Mouse (Mus musculus) heart, adult 2 months (tissue): ENCODE results near the gene Mag. TPM values are rescaled to one million over a fixed set of nuclear protein-coding genes. Genes with fewer than 3 reads are reported as not detected.
"Not testable (repeated sequence)": the region's sequence is repeated elsewhere in the genome, so short reads cannot be mapped to it uniquely, and the experiment has no call there.

ENCODE experiments used
- DNase-seq, 2 experiments: peaks; one replicate each; pipeline ENCODE4 v3.0.0; 2021
- H3K27ac ChIP-seq: fragments of 200-600 bp; 2 replicates; pipeline ENCODE4 v1.8.1; 2022
- H3K27me3 ChIP-seq: fragments of 200-500 bp; 2 replicates; pipeline ENCODE4 v1.6.1; 2012; ENCODE audit warnings: mild to moderate bottlenecking, low read length, inconsistent platforms, mixed read lengths; ENCODE audit not compliant: control insufficient read depth, insufficient read depth
- H3K36me3 ChIP-seq: fragments of 200-500 bp; 2 replicates; pipeline ENCODE4 v1.6.1; 2012; ENCODE audit warnings: low read length, inconsistent platforms; ENCODE audit not compliant: control insufficient read depth, insufficient read depth
- H3K4me1 ChIP-seq: fragments of 200-500 bp; 2 replicates; pipeline ENCODE4 v1.6.1; 2011; ENCODE audit warnings: low read length; ENCODE audit not compliant: control insufficient read depth, insufficient read depth
- H3K4me3 ChIP-seq: fragments of 200-600 bp; 2 replicates; pipeline ENCODE4 v1.8.1; 2022
- H3K79me2 ChIP-seq: fragments of 200-500 bp; replicated peaks from 2 replicates; pipeline ENCODE4 v1.6.1; 2012; ENCODE audit warnings: mild to moderate bottlenecking, inconsistent platforms, low read length, moderate library complexity, mixed read lengths; ENCODE audit not compliant: control insufficient read depth, insufficient read depth
- H3K9ac ChIP-seq: fragments of 200-500 bp; 2 replicates; pipeline ENCODE4 v1.6.1; 2012; ENCODE audit warnings: low read depth, mild to moderate bottlenecking, control low read depth, inconsistent platforms, low read length, mixed read lengths
- CTCF ChIP-seq: fragments of 200-600 bp; IDR thresholded peaks from 2 replicates; pipeline ENCODE4 v1.8.1; 2022; ENCODE audit warnings: antibody characterized with exemption, mild to moderate bottlenecking, moderate library complexity
- EP300 ChIP-seq: fragments of 200-500 bp; IDR thresholded peaks from 2 replicates; pipeline ENCODE4 v1.6.1; 2011; ENCODE audit warnings: low read depth, low read length, control low read depth; ENCODE audit not compliant: insufficient read depth
- POLR2A ChIP-seq: fragments of 200-500 bp; IDR thresholded peaks from 2 replicates; pipeline ENCODE4 v1.6.1; 2011; ENCODE audit warnings: mild to moderate bottlenecking, low read depth, low read length, control low read depth; ENCODE audit not compliant: insufficient read depth
- WGBS: fragments of 180-500 bp; shearing (Covaris S2); methylation state at CpG from one replicate; pipeline ENCODE4 v1.1.7; 2018; 5-methylcytosine and 5-hydroxymethylcytosine counted together
- intact Hi-C: fragments of 180-260 bp; cut with DNase I; formaldehyde crosslinking; loops from one replicate; pipeline ENCODE4 v1.15.1; 2025
- polyA plus RNA-seq: library from polyadenylated mRNA; depleted of rRNA; stranded (reverse); fragments of >200 nt; gene quantifications from 2 replicates; pipeline ENCODE4 v1.2.3, GENCODE M21; 2012
- total RNA-seq, 2 experiments: library from RNA; stranded (reverse); gene quantifications; 2 replicates each; pipeline ENCODE4 v1.2.3; 2021

Gene Mag
- total and polyA plus RNA-seq, 3 experiments, result 0.27 TPM; not detected in 2

DNA sequence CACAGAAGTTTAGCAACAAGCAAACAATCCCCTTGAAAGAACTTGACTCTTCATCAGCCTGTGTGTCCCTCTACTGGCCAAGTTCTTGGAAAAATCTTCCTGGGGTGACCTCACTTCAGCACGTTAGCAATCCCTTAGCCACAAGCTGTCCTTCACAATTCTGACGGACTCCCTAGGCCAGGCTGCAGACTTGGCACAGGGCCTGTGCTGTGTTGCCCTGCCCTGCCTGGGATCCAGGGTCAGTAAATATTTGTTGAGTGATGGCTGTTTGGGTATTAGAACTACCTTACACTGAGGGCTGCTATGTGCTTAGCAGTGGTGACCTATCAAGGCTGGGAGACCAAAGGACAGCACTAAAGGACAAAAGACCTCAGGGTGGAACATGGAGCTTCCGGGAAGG is 39.4 kb upstream of the Mag start:
- Histone ChIP-seq H3K79me2 (no peaks in the 10 kb centered on the region), H3K36me3 (no peaks in the 10 kb centered on the region), H3K4me1 (peaks cover 4% of the 10 kb centered on the region), H3K4me3 (no peak overlapping the region), H3K27me3 (no peaks in the 10 kb centered on the region), H3K9ac (no peak overlapping the region), H3K27ac (no peak overlapping the region)
- intact Hi-C loops, result loop anchor here (10.0 kb wide), 1 partner anchor 359 kb away; the partner anchor contains the start of gene Zbtb32
- TF ChIP-seq POLR2A (no peak), EP300 (no peak), CTCF (no peak)
- no peak for DNase-seq
- WGBS, result 67% methylated on average over 3 of the region's 3 CpGs

DNA sequence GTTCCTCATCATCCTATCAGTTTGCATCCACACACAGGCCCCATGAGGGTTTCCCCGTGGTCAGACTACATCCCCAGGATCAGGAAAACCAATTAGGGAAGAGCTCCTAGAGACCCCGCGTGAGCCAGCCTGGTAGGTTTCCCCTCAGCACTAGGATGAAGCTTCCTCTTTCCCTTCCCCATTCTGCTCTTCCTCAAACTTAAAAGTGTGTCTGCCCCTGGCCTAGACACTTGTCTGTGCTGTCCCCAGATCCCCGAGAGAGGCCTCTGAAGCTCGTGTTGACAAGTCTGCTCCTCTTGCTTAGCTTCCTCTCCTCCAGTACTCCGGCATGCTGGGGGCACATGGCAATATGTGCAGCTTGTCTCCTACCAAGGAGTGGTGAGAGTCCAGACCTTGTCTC is 38.8 kb upstream of the Mag start:
- intact Hi-C loops, result loop anchor here (10.0 kb wide), 1 partner anchor 359 kb away; the partner anchor contains the start of gene Zbtb32
- Histone ChIP-seq H3K36me3 (no peaks in the 10 kb centered on the region), H3K4me3 (no peak overlapping the region), H3K27me3 (no peaks in the 10 kb centered on the region), H3K4me1 (peaks cover 4% of the 10 kb centered on the region), H3K9ac (no peak overlapping the region), H3K27ac (no peak overlapping the region), H3K79me2 (no peaks in the 10 kb centered on the region)
- peak in 1 of 2 experiments; percentile 44 for DNase-seq
- 71% methylated on average over 6 of the region's 6 CpGs for WGBS
- no peak for TF ChIP-seq EP300
- TF ChIP-seq CTCF, result no peak
- TF ChIP-seq POLR2A, result no peak

DNA sequence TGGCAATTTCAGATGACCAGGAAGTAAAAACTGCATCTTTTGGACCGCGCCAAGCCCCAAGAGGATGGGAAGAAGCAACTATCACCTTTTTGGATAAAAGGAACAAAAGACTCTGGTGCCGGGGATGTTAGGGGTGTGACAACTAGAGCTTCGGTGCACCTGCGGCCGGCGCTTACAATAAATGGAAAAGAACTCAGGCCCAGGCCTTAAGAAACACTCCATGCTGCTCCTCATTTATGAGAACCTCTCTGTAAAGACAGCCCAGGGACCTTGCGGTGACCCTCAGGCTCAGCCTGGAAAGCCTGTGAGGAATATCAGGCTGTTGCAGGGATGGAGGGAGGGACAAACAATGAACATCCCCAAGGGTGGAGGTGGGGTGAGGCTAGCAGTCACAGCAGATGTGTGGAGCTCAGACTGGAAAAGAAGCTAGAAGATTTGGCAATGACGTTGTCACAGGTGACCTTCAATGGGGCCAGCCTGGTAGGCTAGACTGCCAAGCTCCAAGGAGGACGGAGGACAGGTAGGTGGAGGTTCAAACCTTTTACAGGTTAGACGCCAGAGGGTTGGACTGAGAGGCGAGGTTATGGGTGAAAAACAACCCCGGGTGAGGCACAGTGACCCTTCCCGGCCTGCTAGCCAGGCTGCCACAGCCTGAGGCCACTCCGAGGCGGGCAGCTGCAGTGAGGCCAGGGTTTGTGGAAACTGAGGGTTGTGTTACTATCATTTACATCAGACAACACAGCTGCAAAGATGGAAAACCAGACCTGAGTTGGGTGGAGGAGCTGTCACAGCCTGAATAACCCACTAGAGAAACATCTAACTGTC is 38.0 kb upstream of the Mag start:
- no peak for TF ChIP-seq CTCF
- no peak overlapping the region for H3K27ac ChIP-seq
- no peak for DNase-seq
- no peaks in the 10 kb centered on the region for H3K4me1 ChIP-seq
- no peaks in the 10 kb centered on the region for H3K36me3 ChIP-seq
- WGBS, result 89% methylated on average over 16 of the region's 16 CpGs
- H3K4me3 ChIP-seq, result no peak overlapping the region
- intact Hi-C loops, result loop anchor here (10.0 kb wide), 1 partner anchor 358 kb away; the partner anchor contains the start of gene Zbtb32
- H3K79me2 ChIP-seq, result no peaks in the 10 kb centered on the region
- H3K9ac ChIP-seq, result no peak overlapping the region
- no peaks in the 10 kb centered on the region for H3K27me3 ChIP-seq

DNA sequence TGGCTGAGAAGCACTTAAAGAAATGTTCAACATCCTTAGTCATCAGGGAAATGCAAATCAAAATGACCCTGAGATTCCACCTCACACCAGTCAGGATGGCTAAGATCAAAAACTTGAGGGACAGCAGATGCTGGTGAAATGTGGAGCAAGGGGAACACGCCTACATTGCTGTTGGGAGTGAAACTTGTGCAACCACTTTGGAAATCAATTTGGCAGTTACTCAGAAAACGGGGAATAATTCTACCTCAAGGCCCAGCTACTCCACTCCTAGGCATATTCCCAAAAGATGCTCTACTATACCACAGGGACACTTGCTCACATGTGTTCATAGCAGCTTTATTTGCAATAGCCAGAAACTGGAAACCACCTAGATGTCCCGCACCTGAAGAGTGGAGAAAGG is 35.2 kb upstream of the Mag start:
- H3K9ac ChIP-seq, H3K4me1 ChIP-seq, DNase-seq, H3K79me2 ChIP-seq, H3K27me3 ChIP-seq, H3K27ac ChIP-seq, H3K36me3 ChIP-seq, H3K4me3 ChIP-seq: not testable (repeated sequence)
- intact Hi-C loops, result loop anchor here (10.0 kb wide), 1 partner anchor 355 kb away; the partner anchor contains the start of gene Zbtb32
- WGBS, result 78% methylated on average over 3 of the region's 3 CpGs

DNA sequence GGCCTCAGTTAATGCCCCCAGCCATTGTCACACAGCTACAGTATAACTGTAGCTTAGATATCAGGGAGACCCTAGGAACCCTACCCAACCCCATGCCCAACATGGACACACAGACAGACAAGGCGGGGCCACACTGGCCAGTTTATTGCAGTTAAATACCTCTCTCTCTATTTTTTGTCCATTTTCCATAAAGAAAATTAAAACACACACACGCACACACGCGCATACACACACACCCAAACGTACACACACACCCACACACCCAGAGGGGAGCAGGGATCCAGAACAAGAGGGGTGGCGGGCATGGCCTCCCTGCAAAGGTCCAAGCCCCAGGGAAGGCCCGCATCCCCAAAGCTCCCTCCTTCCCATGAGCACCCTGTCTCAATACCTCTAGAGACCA is 31.2 kb upstream of the Mag start:
- Histone ChIP-seq H3K4me1 (no peaks in the 10 kb centered on the region), H3K36me3 (no peaks in the 10 kb centered on the region), H3K9ac (no peak overlapping the region), H3K27ac (no peak overlapping the region), H3K4me3 (no peak overlapping the region), H3K79me2 (no peaks in the 10 kb centered on the region), H3K27me3 (no peaks in the 10 kb centered on the region)
- TF ChIP-seq POLR2A (no peak), EP300 (no peak), CTCF (no peak)
- DNase-seq, result no peak
- intact Hi-C loops, result no loop called here
- WGBS, result 96% methylated on average over 7 of the region's 7 CpGs

DNA sequence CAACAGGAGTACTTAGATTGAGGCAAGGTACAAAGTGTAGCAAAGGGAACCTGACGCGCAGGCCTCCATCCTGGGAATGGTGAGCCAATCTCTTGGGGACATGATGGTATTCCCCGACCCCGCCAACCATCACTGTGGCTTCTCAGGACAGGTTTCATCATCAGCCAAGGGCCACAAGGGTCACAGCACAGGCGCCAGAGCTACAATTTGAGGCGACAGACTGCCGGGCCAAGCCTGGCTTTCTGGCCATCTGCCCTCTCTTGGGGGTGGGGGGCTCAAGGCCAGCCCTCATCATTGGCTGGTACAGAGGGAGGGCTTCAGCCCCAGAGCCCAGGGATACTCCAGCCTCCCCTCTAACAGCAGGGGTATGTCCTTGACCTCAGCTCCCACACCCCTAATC is 30.8 kb upstream of the Mag start:
- intact Hi-C loops, result not testable (repeated sequence)
- 75% methylated on average over 7 of the region's 7 CpGs for WGBS

DNA sequence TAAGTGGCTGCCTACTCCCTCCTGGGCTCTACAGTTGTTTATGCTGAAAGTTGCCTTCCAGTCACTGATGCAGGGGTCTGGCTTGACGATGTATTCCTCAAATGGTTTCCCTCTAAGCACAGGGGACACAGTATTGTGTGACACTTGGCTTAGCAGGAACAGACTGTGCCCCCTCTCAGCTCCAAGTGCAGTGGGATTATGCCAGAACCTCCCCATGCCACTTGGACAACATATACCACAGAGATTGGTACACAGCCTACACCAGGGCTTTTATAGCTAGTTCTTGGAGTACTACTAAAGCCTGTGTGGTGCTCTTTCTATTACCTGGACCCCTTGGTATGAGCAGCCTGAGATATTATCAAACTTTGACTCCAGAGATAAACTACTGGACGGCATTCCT is 30.0 kb upstream of the Mag start:
- 58% methylated on average over 2 of the region's 2 CpGs for WGBS
- H3K4me3 ChIP-seq, intact Hi-C loops, H3K79me2 ChIP-seq, H3K27me3 ChIP-seq, H3K9ac ChIP-seq, H3K27ac ChIP-seq, H3K36me3 ChIP-seq, DNase-seq, H3K4me1 ChIP-seq: not testable (repeated sequence)

More for the DNA sequence above, 30.8 kb upstream of the Mag start:
- H3K4me1 ChIP-seq, H3K36me3 ChIP-seq, H3K27me3 ChIP-seq, DNase-seq, H3K4me3 ChIP-seq, H3K27ac ChIP-seq, H3K79me2 ChIP-seq, H3K9ac ChIP-seq: not testable (repeated sequence)
